Mouse (Mus musculus): Measurements from ENCODE around the gene Gm379.

Gm379 gene

GRCm38 (mm10) chrX:108664885-108665284, at the start of gene Gm379:
Gene Gm379 (minus strand): TSS chrX:108664891.
- no peak for DNase-seq (ENCODE audit: low read depth, low spot score)

- DNase-seq (ENCODE audit: low read depth, low spot score): no peak
Measured at GRCm38 (mm10) chrX:108704312-108704711, 39.6 kb upstream of the Gm379 start.

- DNase-seq (ENCODE audit: low read depth, low spot score): no peak
Measured at GRCm38 (mm10) chrX:108668868-108669267, 4.2 kb upstream of the Gm379 start.

DNA sequence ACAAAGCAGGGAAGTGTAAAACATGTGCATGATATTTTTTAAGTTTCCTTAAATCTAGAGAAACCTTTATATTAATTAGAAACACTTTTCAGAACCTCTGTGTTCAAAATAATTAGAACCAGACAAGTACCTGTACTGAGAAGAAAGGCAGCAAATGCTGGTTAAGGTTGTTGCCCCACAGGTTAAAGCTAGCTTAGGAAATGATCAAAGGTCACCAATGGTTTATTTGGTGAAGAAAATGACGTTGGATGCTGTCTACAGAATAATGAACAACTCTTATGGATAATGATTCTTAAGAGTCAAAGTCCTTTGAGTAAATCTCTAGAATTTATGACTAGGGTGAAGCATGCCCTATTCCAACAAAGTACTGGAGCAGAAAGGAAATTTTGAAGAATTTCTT, 42.7 kb downstream of the Gm379 start:
- DNase-seq (ENCODE audit: low read depth, low spot score): no peak

DNA sequence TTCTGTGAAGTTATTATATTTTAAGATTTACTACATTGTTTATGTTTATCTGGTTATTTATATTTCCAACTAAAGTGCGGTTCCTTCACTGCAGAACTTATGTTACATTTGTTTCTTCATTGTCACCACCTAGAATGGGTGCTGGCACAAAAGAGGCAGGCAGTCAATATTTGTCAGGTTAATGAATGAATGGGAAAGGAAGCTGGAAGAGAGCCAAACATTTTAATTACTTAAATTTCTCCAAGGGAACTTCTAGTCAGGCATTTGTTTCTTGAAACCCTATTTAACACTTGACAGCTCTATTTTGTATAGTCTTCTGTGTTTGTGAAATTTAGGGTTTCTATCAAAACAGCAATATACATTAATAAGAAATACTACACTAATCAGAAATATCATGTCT, 43.8 kb downstream of the Gm379 start:
- no peak for DNase-seq (ENCODE audit: low read depth, low spot score)
